ENCODE assay signal across 17 mouse cellular contexts in genomic region chr4:27130108-27130507, GRCm38 (mm10).
"Had no signal": no experiment of that assay in that cellular context is flagged by ENCODE, and none has a peak within 500 bp of the region (broad histone marks: within the 10 kb centered on the region; RNA-seq: fewer than 3 reads in every experiment).

No protein-coding gene starts in this region.

- H3K9ac ChIP-seq: liver, embryonic 12.5 days; liver, embryonic 14.5 days; lung, embryonic 14.5 days; neural tube, embryonic 13.5 days; neural tube, embryonic 15.5 days had no signal

- H3K27me3 ChIP-seq: liver, embryonic 12.5 days; neural tube, embryonic 13.5 days; neural tube, embryonic 15.5 days had no signal

- H3K36me3 ChIP-seq: liver, embryonic 12.5 days; neural tube, embryonic 13.5 days; neural tube, embryonic 15.5 days had no signal

- ATAC-seq: liver, embryonic 12.5 days had no signal

- DNase-seq: lung, adult 18-20 months; lung, embryonic 14.5 days; lung, postnatal 10 days; lung, postnatal 4 days; retina, postnatal 1 day; right cerebral cortex, adult 18-20 months; right cerebral cortex, postnatal 25 days; right cerebral cortex, postnatal 4 days; spleen, adult 18-20 months; thymus, adult 18-20 months; thymus, postnatal 14 days; thymus, postnatal 36 days had no signal

- H3K4me1 ChIP-seq: liver, embryonic 12.5 days; neural tube, embryonic 13.5 days; neural tube, embryonic 15.5 days had no signal

- H3K27ac ChIP-seq: liver, embryonic 12.5 days; liver, embryonic 14.5 days; neural tube, embryonic 13.5 days; neural tube, embryonic 15.5 days had no signal

- H3K4me2 ChIP-seq: liver, embryonic 12.5 days; lung, embryonic 14.5 days; neural tube, embryonic 13.5 days; neural tube, embryonic 15.5 days had no signal

- H3K4me3 ChIP-seq: liver, embryonic 12.5 days; myocyte; neural tube, embryonic 13.5 days; neural tube, embryonic 15.5 days had no signal

- H3K9me3 ChIP-seq: liver, embryonic 12.5 days; neural tube, embryonic 13.5 days; neural tube, embryonic 15.5 days had no signal
